Mouse (Mus musculus) kidney, embryonic 16.5 days (tissue): ENCODE results near the gene Nlgn2. TPM values are rescaled to one million over a fixed set of nuclear protein-coding genes. Genes with fewer than 3 reads are reported as not detected.

Source experiments
- ATAC-seq: fragments of 200-750 bp; cut with Nextera tagmentation; 2 replicates; pipeline ENCODE4 v1.8.0; 2017; ENCODE audit warnings: moderate TSS enrichment; ENCODE audit not compliant: low FRiP score, low TSS enrichment
- H3K27ac ChIP-seq: fragments of 300-500 bp; sonication (generic); 2 replicates; pipeline ENCODE4 v1.5.1; 2014; ENCODE audit warnings: low read length
- H3K27me3 ChIP-seq: fragments of 300-500 bp; sonication (generic); 2 replicates; pipeline ENCODE4 v1.6.1; 2014; ENCODE audit warnings: low read length, control low read depth, mixed read lengths; ENCODE audit not compliant: insufficient read depth
- H3K36me3 ChIP-seq: fragments of 300-500 bp; sonication (generic); 2 replicates; pipeline ENCODE4 v1.6.1; 2014; ENCODE audit warnings: low read length, control low read depth, mixed read lengths; ENCODE audit not compliant: insufficient read depth
- H3K4me1 ChIP-seq: fragments of 300-500 bp; sonication (generic); 2 replicates; pipeline ENCODE4 v1.6.1; 2014; ENCODE audit warnings: low read length, control low read depth, mixed read lengths; ENCODE audit not compliant: insufficient read depth
- H3K4me2 ChIP-seq: fragments of 300-500 bp; sonication (generic); replicated peaks from 2 replicates; pipeline ENCODE4 v1.6.1; 2014; ENCODE audit warnings: low read depth, low read length
- H3K4me3 ChIP-seq: fragments of 300-500 bp; sonication (generic); 2 replicates; pipeline ENCODE4 v1.5.1; 2014; ENCODE audit warnings: mild to moderate bottlenecking, low read length
- H3K9ac ChIP-seq: fragments of 300-500 bp; sonication (generic); replicated peaks from 2 replicates; pipeline ENCODE4 v1.6.1; 2014; ENCODE audit warnings: low read length
- H3K9me3 ChIP-seq: fragments of 300-500 bp; sonication (generic); 2 replicates; pipeline ENCODE4 v1.6.1; 2016; ENCODE audit warnings: low read length, control low read depth
- WGBS: fragments of 180-500 bp; shearing (Covaris S2); extraction: QIAGEN DNeasy Blood & Tissue Kit; methylation state at CpG from one replicate; pipeline ENCODE4 v1.1.7; 2014; 5-methylcytosine and 5-hydroxymethylcytosine counted together
- polyA plus RNA-seq: library from polyadenylated mRNA; unstranded; fragments of >200 nt; fragmentation: Nextera tagmentation; extraction: Ambion mirVana; gene quantifications from 2 replicates; pipeline ENCODE4 v1.2.1, GENCODE M21; 2015

The Nlgn2 gene
- polyA plus RNA-seq, 1 experiment from 2014 or later: 6.0 TPM

DNA sequence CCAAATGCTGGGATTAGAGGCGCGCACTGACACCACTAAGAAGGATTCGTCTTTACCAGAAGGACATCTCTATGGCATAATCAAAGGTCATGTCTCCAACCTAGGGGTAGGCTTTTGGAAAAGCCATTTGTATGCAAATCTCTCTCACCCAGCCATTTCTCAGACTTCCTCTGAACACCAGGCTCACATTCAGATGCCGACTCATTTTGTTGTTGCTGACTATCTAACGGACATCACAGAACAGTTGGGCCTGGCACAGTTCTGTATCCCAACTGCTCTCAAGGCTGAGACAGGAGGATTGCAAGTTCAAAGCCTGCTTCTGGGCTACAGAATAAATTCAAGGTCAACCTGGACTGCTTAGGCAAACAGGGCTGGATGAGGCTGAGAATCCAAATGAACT lies 50.3 kb downstream of the Nlgn2 start:
- H3K4me2 ChIP-seq: no peak overlapping the region
- WGBS: 86% methylated on average over 5 of the region's 5 CpGs
- no peak overlapping the region for H3K4me3 ChIP-seq
- ATAC-seq: no peak
- no peak overlapping the region for H3K27ac ChIP-seq
- no peaks in the 10 kb centered on the region for H3K36me3 ChIP-seq
- H3K4me1 ChIP-seq: no peaks in the 10 kb centered on the region
- no peaks in the 10 kb centered on the region for H3K27me3 ChIP-seq
- H3K9me3 ChIP-seq: no peaks in the 10 kb centered on the region
- H3K9ac ChIP-seq: no peak overlapping the region

DNA sequence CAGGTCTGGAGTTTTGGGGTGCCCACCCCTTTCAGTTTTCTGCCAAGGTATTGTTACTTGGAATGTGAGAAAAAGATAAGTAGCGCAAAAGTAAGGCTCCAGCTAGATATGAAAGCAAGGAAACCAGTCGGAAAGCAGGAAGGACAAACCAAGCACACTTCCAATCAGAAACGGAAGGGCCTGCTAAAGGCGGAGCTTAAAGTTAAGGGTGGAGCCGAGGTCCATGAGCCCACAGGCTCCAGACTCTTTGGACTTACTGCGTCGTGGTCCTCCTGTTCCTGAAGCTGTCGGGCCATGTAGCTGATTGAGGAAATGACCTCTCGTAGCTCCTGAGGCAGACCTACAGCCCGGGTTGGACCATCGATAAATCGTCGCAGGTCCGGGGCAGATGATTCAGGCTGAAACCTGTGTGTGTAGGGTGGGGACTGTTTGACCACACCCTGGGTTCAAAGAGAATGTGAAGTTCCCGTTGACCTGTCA lies 52.8 kb downstream of the Nlgn2 start:
- peak overlapping the region; percentile 18; the same call in 1 of the 2 replicates for H3K4me3 ChIP-seq
- H3K4me1 ChIP-seq: no peaks in the 10 kb centered on the region
- H3K9me3 ChIP-seq: no peaks in the 10 kb centered on the region
- H3K4me2 ChIP-seq: peak overlapping the region; percentile 36
- WGBS: 32% methylated on average over 15 of the region's 15 CpGs
- no peaks in the 10 kb centered on the region for H3K27me3 ChIP-seq
- no peaks in the 10 kb centered on the region for H3K36me3 ChIP-seq
- no peak for ATAC-seq
- no peak overlapping the region; the same call in 1 of the 2 replicates for H3K9ac ChIP-seq
- no peak overlapping the region for H3K27ac ChIP-seq

DNA sequence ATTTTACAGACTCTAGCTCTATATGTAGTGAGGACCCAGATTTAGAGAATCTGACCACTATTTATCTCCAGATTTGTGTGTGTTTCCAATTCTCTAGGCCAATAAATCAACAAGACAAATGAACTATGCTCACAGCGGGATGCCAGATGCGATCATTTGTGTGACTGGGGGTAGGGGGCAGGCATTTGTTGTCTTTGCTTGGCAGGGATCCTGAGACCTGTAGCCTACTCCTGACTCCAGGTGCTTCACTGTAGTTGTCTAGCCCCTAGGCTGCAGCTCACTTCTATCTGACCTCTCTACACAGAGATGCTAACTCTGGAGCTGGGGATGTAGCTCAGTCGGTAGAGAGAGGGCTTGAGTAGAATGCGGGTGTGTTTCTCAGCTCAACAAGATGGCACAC lies 55.8 kb downstream of the Nlgn2 start:
- Histone ChIP-seq H3K9me3 (no peaks in the 10 kb centered on the region), H3K4me2 (no peak overlapping the region), H3K4me1 (peaks cover 12% of the 10 kb centered on the region; the same call in 1 of the 2 replicates), H3K36me3 (no peaks in the 10 kb centered on the region), H3K27me3 (0 out of 2 replicates have a peak, but pooled peaks cover 3% of the 10 kb centered on the region), H3K27ac (no peak overlapping the region), H3K9ac (no peak overlapping the region), H3K4me3 (no peak overlapping the region)
- ATAC-seq: no peak
- WGBS: 28% methylated on average over 4 of the region's 4 CpGs

DNA sequence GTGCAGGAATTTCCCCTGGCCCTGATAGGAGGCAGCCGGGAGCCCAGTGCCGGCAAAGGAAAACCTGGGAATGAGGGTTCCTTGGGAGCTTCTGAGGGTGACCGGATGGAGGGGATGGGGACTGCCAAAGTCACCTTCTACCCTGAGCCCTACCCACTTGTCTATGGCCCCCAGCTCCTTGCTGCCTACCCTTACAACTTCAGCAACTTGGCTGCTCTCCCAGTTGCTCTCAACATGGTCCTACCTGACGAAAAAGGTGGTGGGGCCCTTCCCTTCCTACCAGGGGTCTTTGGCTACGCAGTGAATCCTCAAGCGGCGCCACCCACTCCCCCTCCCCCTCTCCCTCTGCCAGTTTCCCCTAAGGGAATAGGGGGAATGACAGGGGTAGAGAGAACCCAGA lies 58.6 kb downstream of the Nlgn2 start:
- H3K4me3 ChIP-seq: no peak overlapping the region
- WGBS: 55% methylated on average over 7 of the region's 7 CpGs
- H3K9me3 ChIP-seq: no peaks in the 10 kb centered on the region
- H3K9ac ChIP-seq: no peak overlapping the region
- peaks cover 19% of the 10 kb centered on the region; the same call in 1 of the 2 replicates for H3K4me1 ChIP-seq
- H3K27me3 ChIP-seq: 0 out of 2 replicates have a peak, but pooled peaks cover 3% of the 10 kb centered on the region
- no peak overlapping the region for H3K27ac ChIP-seq
- H3K4me2 ChIP-seq: no peak overlapping the region; the same call in 1 of the 2 replicates
- H3K36me3 ChIP-seq: no peaks in the 10 kb centered on the region
- no peak for ATAC-seq

DNA sequence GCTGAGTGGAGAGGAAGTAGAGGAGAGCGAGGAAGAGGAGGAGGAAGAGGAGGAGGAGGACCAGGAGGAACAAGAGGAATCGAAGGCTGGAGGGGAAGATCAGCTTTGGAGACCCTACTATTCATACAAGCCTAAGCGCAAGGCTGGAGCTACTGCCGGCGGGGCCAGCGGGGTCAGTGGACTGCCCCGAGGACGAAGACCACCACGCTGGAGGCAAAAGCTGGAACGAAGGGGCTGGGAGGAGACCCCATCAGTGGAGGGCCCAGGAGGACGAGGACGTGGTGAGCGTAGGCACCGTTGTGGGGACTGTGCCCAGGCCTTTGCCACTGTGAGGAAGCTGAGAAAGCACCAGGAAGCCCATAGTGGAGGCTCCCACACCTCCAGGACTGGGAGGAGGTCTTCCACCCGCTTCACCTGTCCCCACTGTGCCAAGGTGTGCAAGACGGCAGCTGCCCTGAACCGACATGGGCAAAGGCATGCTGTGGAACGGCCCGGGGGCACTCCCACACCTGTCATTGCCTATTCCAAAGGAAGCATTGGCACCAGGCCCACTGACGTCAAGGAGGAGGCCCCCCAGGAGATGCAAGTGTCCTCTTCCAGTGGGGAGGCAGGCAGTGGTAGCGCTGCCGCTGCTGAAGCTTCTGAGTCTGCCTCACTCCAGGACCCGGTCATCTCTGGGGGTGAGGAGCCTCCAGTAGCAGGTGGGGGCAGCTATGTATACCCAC lies 59.2 kb downstream of the Nlgn2 start:
- no peak overlapping the region; the same call in 1 of the 2 replicates for H3K4me2 ChIP-seq
- H3K36me3 ChIP-seq: no peaks in the 10 kb centered on the region
- H3K27ac ChIP-seq: no peak overlapping the region
- 0 out of 2 replicates have a peak, but pooled peaks have one; percentile 16 for ATAC-seq
- H3K9me3 ChIP-seq: no peaks in the 10 kb centered on the region
- 0 out of 2 replicates have a peak, but pooled peaks cover 3% of the 10 kb centered on the region for H3K27me3 ChIP-seq
- no peak overlapping the region for H3K4me3 ChIP-seq
- 61% methylated on average over 23 of the region's 23 CpGs for WGBS
- peaks cover 19% of the 10 kb centered on the region; the same call in 1 of the 2 replicates for H3K4me1 ChIP-seq
- H3K9ac ChIP-seq: no peak overlapping the region

DNA sequence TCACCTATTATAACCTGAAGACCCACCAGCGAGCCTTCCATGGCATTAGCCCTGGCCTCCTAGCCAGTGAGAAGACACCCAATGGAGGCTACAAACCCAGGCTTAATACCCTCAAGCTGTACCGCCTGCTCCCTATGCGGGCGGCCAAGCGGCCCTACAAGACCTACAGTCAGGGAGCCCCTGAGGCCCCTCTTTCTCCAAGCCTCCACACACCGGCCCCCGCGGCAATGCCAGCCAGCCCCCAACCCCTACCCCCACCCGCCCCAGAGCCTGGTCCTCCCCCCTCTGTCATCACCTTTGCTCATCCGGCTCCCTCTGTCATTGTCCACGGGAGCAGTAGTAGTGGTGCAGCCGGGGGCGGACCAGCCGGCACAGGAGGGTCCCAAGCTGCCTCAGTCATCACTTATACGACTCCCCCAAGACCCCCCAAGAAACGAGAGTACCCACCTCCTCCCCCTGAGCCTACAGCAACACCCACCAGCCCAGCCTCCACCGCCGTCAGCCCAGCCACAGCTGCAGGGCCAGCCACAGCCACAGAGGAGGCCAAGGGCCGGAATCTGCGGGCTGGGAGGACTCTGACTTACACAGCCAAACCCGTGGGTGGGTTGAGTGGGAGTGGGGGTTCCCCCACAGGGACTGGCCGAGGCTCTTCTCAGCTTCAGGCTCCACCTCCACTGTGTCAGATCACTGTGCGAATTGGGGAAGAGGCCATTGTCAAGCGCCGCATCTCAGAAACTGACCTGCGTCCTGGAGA lies 59.9 kb downstream of the Nlgn2 start:
- Histone ChIP-seq H3K27ac (no peak overlapping the region), H3K4me2 (0 out of 2 replicates have a peak overlapping the region, but pooled peaks have one; percentile 11), H3K4me3 (no peak overlapping the region), H3K27me3 (0 out of 2 replicates have a peak, but pooled peaks cover 3% of the 10 kb centered on the region), H3K9ac (no peak overlapping the region), H3K4me1 (peaks cover 19% of the 10 kb centered on the region; the same call in 1 of the 2 replicates), H3K9me3 (no peaks in the 10 kb centered on the region), H3K36me3 (no peaks in the 10 kb centered on the region)
- ATAC-seq: 0 out of 2 replicates have a peak, but pooled peaks have one; percentile 28
- WGBS: 50% methylated on average over 26 of the region's 26 CpGs

DNA sequence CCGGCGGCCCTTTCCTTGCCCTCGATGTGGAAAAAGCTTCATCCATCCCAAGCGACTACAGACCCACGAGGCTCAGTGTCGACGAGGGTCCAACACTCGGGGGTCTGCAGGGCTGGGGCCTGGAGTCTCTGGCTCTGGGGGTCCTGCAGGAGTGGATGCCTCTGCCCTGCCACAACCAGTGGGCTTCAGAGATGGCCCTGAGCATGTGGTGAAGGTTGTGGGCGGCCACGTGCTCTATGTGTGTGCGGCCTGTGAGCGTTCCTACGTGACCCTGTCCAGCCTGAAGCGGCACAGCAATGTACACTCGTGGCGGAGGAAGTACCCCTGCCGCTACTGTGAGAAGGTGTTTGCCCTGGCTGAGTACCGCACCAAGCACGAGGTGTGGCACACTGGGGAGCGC lies 61.1 kb downstream of the Nlgn2 start:
- no peak overlapping the region for H3K27ac ChIP-seq
- H3K4me3 ChIP-seq: no peak overlapping the region
- ATAC-seq: no peak
- H3K4me2 ChIP-seq: no peak overlapping the region
- no peaks in the 10 kb centered on the region for H3K36me3 ChIP-seq
- no peaks in the 10 kb centered on the region for H3K9me3 ChIP-seq
- WGBS: 90% methylated on average over 20 of the region's 20 CpGs
- H3K4me1 ChIP-seq: peaks cover 19% of the 10 kb centered on the region; the same call in 1 of the 2 replicates
- H3K27me3 ChIP-seq: 0 out of 2 replicates have a peak, but pooled peaks cover 3% of the 10 kb centered on the region
- no peak overlapping the region for H3K9ac ChIP-seq

DNA sequence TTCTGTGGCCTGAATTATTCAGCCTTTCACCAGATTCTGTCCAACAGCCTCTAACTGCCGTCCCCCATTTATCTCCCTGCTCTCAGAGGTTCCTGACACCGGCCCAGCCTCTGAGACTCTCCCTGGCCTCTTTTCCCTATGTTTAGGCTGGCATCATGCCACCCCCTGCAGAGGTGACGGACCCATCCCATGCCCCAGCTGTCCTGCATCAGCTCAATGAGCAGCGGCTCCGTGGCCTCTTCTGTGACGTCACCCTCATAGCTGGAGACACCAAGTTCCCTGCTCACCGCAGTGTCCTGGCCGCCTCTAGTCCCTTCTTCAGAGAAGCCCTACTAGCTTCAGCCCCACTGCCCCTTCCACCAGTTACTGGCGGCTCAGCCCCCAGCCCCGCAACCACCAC lies 61.9 kb downstream of the Nlgn2 start:
- H3K9ac ChIP-seq: no peak overlapping the region
- 0 out of 2 replicates have a peak, but pooled peaks cover 3% of the 10 kb centered on the region for H3K27me3 ChIP-seq
- H3K4me1 ChIP-seq: peaks cover 19% of the 10 kb centered on the region; the same call in 1 of the 2 replicates
- no peaks in the 10 kb centered on the region for H3K9me3 ChIP-seq
- H3K4me3 ChIP-seq: no peak overlapping the region
- H3K4me2 ChIP-seq: no peak overlapping the region
- WGBS: 55% methylated on average over 10 of the region's 10 CpGs
- no peak for ATAC-seq
- H3K36me3 ChIP-seq: no peaks in the 10 kb centered on the region
- H3K27ac ChIP-seq: no peak overlapping the region

DNA sequence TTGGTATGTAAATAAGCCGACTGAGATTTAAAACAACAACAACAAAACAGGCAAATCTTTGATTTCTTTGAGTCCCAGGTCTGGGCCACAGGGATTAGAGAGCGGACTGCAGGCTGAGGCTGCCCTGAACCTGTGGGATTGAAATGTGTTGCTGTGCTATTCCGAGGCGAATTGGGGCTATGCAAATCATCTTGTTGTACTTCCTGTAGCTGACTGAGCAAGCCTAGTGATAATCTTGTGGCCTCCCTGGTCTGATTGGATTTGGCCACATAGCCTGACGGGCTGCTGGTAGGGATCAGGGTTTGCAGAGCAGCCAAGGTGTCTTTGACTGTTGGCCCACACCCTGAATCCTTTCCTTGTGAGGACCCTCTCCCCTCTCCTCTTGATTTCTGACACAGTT lies 62.6 kb downstream of the Nlgn2 start:
- Histone ChIP-seq H3K27me3 (0 out of 2 replicates have a peak, but pooled peaks cover 3% of the 10 kb centered on the region), H3K27ac (no peak overlapping the region), H3K9ac (no peak overlapping the region), H3K9me3 (no peaks in the 10 kb centered on the region), H3K36me3 (no peaks in the 10 kb centered on the region), H3K4me3 (no peak overlapping the region), H3K4me1 (peaks cover 19% of the 10 kb centered on the region; the same call in 1 of the 2 replicates), H3K4me2 (no peak overlapping the region)
- 63% methylated on average over 5 of the region's 5 CpGs for WGBS
- no peak for ATAC-seq
